Mouse (Mus musculus) erythroblast, embryonic 14.5 days (primary cell): ENCODE measurements around the gene Ccpg1os. TPM values are rescaled to one million over a fixed set of nuclear protein-coding genes. Genes with fewer than 3 reads are reported as not detected.
A peak's percentile ranks its signal among the peaks of the same experiment; 100 is the strongest.

ENCODE experiments used
- H3K27me3 ChIP-seq: 2 replicates; pipeline ENCODE4 v1.6.1; 2012; ENCODE audit warnings: inconsistent platforms; ENCODE audit not compliant: control insufficient read depth
- H3K36me3 ChIP-seq: 2 replicates; pipeline ENCODE4 v1.6.1; 2012; ENCODE audit warnings: mild to moderate bottlenecking, inconsistent platforms; ENCODE audit not compliant: control insufficient read depth
- H3K4me1 ChIP-seq: 2 replicates; pipeline ENCODE4 v1.6.1; 2012; ENCODE audit warnings: inconsistent platforms; ENCODE audit not compliant: control insufficient read depth
- H3K4me3 ChIP-seq: replicated peaks from 2 replicates; pipeline ENCODE3; 2012; ENCODE audit warnings: moderate library complexity, mild to moderate bottlenecking, inconsistent platforms
- H3K9me3 ChIP-seq: 2 replicates; pipeline ENCODE4 v1.6.1; 2012; ENCODE audit warnings: low read length, inconsistent platforms, mixed read lengths; ENCODE audit not compliant: control insufficient read depth
- GATA1 ChIP-seq: IDR thresholded peaks from 2 replicates; pipeline ENCODE4 v1.6.1; 2012; ENCODE audit warnings: low read length, inconsistent platforms, mixed read lengths
- TAL1 ChIP-seq: IDR thresholded peaks from 3 replicates; pipeline ENCODE4 v1.6.1; 2012; ENCODE audit warnings: low read length, inconsistent platforms, mixed read lengths
- polyA plus RNA-seq: library from polyadenylated mRNA; stranded (reverse); fragments of >175 nt; gene quantifications from 2 replicates; pipeline ENCODE4 v1.2.3, GENCODE M21; 2012

Ccpg1os gene
- polyA plus RNA-seq = 0.05 TPM in 1 of 2 replicates, not detected in the other

- TF ChIP-seq TAL1 (no peak), GATA1 (no peak)
- H3K27me3 ChIP-seq = no peaks in the 10 kb centered on the region
- H3K4me3 ChIP-seq = peak within 1 kb of the TSS; percentile 91
- H3K4me1 ChIP-seq = peaks cover 23% of the 10 kb centered on the region
- no peaks in the 10 kb centered on the region for H3K36me3 ChIP-seq
- no peaks in the 10 kb centered on the region for H3K9me3 ChIP-seq
Measured at GRCm38 (mm10) chr9:72985250-72986220, at the start of gene Ccpg1os, which contains the start of gene Ccpg1. TSS of gene Ccpg1os (minus strand) at chr9:72985382. TSS of gene Ccpg1 (plus strand) at chr9:72985429.

DNA sequence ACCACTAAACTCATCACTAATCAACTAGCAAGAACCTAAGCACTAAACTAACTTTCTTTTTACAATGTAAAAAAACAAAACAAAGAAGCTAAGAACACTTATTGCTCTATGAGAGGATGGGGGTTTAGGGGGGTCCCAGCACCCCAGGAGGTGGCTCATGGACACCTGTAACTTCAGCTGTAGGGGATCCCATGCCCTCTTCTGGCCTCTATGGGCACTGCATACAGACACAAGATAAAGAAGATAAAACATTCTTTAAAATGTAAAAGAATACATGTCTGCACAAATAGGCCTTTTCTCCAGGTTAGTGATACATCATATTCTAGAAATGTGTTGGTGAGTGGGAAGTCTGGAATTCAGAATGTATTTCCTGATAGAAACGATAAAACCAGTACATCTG, 48.2 kb upstream of the Ccpg1os start:
- Histone ChIP-seq H3K27me3 (no peaks in the 10 kb centered on the region), H3K4me3 (no peak overlapping the region), H3K36me3 (peaks cover 33% of the 10 kb centered on the region), H3K9me3 (no peaks in the 10 kb centered on the region), H3K4me1 (peaks cover 2% of the 10 kb centered on the region)
- no peak for TF ChIP-seq GATA1
- no peak for TF ChIP-seq TAL1

DNA sequence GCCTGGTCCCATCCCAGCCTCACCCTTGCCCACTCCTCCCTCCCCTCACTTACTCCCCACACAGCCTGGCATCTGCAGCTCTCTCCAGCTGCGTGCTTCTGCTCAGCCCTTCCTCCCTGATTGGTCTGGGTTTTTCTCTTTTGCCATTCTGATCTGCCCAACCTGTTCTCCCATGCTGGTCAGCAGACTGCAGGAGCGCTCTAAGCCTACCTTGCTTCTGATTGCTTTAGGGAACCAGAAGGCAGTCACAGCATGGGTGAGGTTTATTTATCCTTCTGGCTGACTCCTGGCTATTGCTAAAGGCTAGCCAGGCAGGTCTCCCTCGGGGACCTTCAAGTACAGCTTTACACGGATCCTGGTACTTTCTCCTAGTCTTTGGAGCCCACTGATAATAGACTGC, 46.2 kb upstream of the Ccpg1os start:
- H3K27me3 ChIP-seq = no peaks in the 10 kb centered on the region
- peaks cover 33% of the 10 kb centered on the region for H3K36me3 ChIP-seq
- no peak for TF ChIP-seq TAL1
- TF ChIP-seq GATA1 = no peak
- H3K4me3 ChIP-seq = no peak overlapping the region
- no peaks in the 10 kb centered on the region for H3K9me3 ChIP-seq
- no peaks in the 10 kb centered on the region for H3K4me1 ChIP-seq

GRCm38 (mm10) chr9:73030443-73030842, 45.3 kb upstream of the Ccpg1os start:
- no peaks in the 10 kb centered on the region for H3K27me3 ChIP-seq
- H3K36me3 ChIP-seq = peaks cover 27% of the 10 kb centered on the region
- H3K4me3 ChIP-seq = no peak overlapping the region
- H3K9me3 ChIP-seq = no peaks in the 10 kb centered on the region
- TF ChIP-seq GATA1 (no peak), TAL1 (no peak)
- H3K4me1 ChIP-seq = no peaks in the 10 kb centered on the region; the same call in 1 of the 2 replicates

DNA sequence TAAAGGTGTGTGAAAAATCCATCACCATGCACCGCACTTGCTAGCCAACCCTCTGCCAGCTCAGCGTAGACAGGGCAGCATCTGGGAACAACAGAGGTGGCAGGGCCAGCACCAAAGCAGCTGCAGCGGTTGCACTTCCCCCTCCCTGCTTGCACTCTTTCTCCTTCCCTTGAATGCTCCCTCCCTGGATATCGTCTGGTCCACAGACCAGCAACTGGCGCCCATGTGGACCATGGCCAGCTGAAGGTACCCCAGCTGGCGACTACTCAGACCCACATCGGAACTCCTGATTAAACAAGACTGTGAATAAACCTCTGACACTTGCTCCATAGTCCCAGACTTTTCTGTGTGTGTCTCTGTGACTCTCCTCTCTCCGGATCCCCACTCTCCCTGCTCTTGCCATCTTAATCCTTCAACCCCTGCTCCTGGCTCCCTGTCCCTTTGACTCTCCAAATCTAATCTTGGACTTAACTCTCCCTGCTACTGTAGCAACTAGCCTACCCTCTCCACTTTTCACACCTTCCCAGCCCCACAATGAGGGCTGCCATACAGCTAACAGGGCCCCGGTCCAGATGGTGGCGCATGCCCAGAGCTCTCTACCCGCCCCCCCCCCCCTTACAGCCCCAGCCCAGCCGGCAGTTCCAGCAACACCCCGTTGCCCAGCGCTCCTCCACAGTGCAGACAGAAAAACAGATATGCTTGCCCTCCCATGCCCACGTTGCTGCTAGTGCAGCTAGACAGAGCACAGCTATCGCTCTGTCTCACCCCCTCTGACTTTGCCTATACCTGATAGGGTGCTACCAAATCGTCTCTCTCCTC, 40.8 kb upstream of the Ccpg1os start:
- no peaks in the 10 kb centered on the region for H3K27me3 ChIP-seq
- no peaks in the 10 kb centered on the region; the same call in 1 of the 2 replicates for H3K4me1 ChIP-seq
- no peak overlapping the region for H3K4me3 ChIP-seq
- TF ChIP-seq TAL1 (no peak), GATA1 (no peak)
- H3K36me3 ChIP-seq = peaks cover 12% of the 10 kb centered on the region
- no peaks in the 10 kb centered on the region for H3K9me3 ChIP-seq

GRCm38 (mm10) chr9:73020566-73021097, 35.5 kb upstream of the Ccpg1os start:
- peaks cover 52% of the 10 kb centered on the region for H3K36me3 ChIP-seq
- H3K4me3 ChIP-seq = no peak overlapping the region
- TF ChIP-seq TAL1 (no peak), GATA1 (no peak)
- no peaks in the 10 kb centered on the region for H3K27me3 ChIP-seq
- no peaks in the 10 kb centered on the region for H3K9me3 ChIP-seq
- H3K4me1 ChIP-seq = no peaks in the 10 kb centered on the region; the same call in 1 of the 2 replicates

DNA sequence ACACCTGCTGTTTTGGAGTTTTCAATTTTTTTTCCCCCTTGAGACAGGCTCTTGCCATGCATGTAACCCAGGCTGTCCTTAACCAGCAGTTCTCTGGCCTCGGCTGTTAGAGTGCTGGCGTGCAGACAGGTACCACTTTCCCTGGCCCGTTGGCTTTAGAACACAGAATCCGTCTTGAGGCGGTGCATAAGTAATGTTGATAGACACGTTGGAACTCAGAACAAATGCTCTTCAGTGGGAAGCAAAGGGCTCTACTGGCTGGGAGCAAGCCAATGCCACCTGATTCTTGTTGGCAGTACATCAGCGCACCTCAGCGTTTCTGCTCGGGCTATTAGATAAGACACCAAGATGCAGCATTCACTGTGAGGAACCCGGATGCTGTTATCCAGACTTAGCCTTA, 34.7 kb upstream of the Ccpg1os start:
- Histone ChIP-seq H3K27me3 (no peaks in the 10 kb centered on the region), H3K4me1 (no peaks in the 10 kb centered on the region), H3K9me3 (no peaks in the 10 kb centered on the region), H3K4me3 (no peak overlapping the region), H3K36me3 (peaks cover 56% of the 10 kb centered on the region)
- no peak for TF ChIP-seq GATA1
- no peak for TF ChIP-seq TAL1

DNA sequence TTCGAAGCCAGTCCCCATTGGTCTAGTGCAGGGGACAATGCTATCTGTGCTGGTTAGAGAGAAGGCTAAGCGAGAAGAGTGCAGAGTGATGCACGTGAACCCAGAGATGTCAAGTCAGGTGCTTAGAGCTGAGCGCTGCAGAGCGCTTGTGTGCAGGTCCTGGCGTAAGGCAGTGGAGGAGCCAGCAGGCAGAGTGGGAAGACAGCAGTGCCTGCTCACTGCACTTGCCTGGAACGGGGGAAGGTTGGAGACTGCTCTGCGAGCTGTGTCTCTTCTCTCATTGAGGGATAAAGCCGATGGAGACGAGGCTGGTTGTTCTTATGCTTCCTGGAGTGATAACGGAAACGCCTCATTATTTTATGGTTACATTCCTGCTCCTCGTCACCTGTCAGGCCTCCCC, 29.5 kb upstream of the Ccpg1os start:
- no peak for TF ChIP-seq TAL1
- TF ChIP-seq GATA1 = no peak
- Histone ChIP-seq H3K4me3 (no peak overlapping the region), H3K4me1 (no peaks in the 10 kb centered on the region), H3K36me3 (peaks cover 67% of the 10 kb centered on the region), H3K9me3 (no peaks in the 10 kb centered on the region), H3K27me3 (no peaks in the 10 kb centered on the region)

DNA sequence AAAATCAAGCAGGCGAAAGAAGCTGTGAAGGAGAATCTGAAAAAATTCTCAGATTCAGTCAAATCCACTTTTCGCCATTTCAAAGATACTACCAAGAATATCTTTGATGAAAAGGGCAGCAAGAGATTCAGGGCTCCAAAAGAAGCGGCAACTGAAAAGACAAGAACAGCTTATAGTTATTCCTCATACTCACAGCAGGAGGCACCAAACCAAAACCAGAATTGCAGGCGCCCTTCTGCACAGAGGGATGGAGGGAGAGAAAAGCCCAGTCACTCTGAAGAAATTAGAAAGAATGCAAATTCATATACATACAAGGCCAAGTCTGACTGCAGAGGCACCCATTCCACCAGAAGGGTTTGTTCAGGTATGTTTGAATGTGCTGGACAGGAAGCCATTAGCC, 27.4 kb upstream of the Ccpg1os start:
- H3K27me3 ChIP-seq = no peaks in the 10 kb centered on the region
- H3K9me3 ChIP-seq = no peaks in the 10 kb centered on the region
- H3K36me3 ChIP-seq = peaks cover 53% of the 10 kb centered on the region
- TF ChIP-seq GATA1 (no peak), TAL1 (no peak)
- H3K4me1 ChIP-seq = no peaks in the 10 kb centered on the region
- no peak overlapping the region for H3K4me3 ChIP-seq
